Mouse (Mus musculus) ES-E14 (cell line): ENCODE data around the gene Srcap.

Experiments used
- CHD2 ChIP-seq: IDR thresholded peaks from 2 replicates; pipeline ENCODE4 v1.6.1; 2014; ENCODE audit warnings: mild to moderate bottlenecking, low read depth, low read length, inconsistent platforms
- HCFC1 ChIP-seq: IDR thresholded peaks from 2 replicates; pipeline ENCODE4 v1.6.1; 2012; ENCODE audit warnings: low read length, inconsistent platforms, borderline replicate concordance; ENCODE audit not compliant: insufficient read depth
- MAFK ChIP-seq: IDR thresholded peaks from 2 replicates; pipeline ENCODE4 v1.6.1; 2014; ENCODE audit warnings: mild to moderate bottlenecking, low read depth, low read length, inconsistent platforms; ENCODE audit not compliant: insufficient read depth
- ZC3H11A ChIP-seq: IDR thresholded peaks from 2 replicates; pipeline ENCODE4 v1.6.1; 2012; ENCODE audit warnings: low read depth, mild to moderate bottlenecking, inconsistent platforms, low read length, borderline replicate concordance
- ZNF384 ChIP-seq: IDR thresholded peaks from 2 replicates; pipeline ENCODE4 v1.6.1; 2012; ENCODE audit warnings: low read depth, low read length, inconsistent platforms

DNA sequence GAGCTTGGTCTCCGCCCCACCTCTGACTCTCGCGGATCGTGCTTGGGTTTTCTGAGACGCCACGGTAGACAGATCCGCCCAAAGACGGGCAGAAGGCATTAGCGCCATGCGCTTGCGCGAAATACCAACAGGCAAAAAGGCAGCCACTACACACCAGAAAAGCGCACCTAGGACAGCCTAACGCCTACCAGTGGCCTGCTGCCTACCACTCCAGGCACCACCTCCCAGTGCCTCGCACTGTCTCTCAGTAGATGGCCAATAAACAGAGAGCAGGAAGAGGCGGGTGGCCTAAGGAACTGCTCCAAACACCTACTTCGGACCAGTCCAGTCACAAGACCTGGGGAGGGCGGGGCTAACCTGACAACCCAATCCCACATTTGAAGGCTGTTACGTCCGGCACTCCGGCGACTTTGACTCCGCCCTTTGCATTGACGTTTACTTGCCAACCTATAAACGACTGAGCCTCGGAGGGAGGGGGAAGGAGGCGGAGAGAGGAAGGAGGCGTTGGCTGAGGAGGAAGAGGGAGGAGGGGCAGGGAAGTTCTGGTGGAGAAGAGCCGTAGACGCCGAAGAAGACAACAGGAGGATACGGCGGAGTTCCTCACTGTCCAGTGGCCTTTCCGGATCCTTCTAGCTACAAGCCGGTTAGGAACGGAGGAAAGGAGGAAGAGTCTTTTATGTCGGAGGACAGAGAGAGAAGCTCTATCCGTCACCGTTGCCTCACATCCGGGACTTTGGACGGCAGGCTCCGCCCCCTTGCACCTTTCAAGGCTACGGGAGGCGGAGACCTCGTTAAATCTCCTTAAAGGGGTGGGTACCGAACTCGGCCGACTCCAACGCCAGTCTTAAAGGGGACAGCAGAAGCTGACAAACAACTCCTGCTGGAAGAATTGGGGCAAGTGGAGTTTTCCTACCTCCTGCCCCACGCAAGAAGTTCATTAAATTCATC lies 33.8 kb upstream of the Srcap start:
- TF ChIP-seq MAFK: no peak
- peak; percentile 81 for TF ChIP-seq HCFC1
- no peak for TF ChIP-seq ZC3H11A
- TF ChIP-seq ZNF384: no peak
- no peak for TF ChIP-seq CHD2
